Mouse (Mus musculus) stomach, postnatal 0 days (tissue): ENCODE measurements at regions not wholly inside any gene's neighbourhood (a gene's known extent, or its start where the extent isn't known, plus 50 kb on each side); places are given as distances from the start of the nearest gene placed in this dataset.

Experiments used
- CTCF ChIP-seq: IDR thresholded peaks from 2 replicates; pipeline ENCODE4 v1.5.1; 2016; ENCODE audit warnings: antibody characterized with exemption, low read depth, mild to moderate bottlenecking, moderate library complexity
- EP300 ChIP-seq: optimal IDR thresholded peaks from 2 replicates; pipeline ENCODE3; 2016; ENCODE audit warnings: antibody characterized with exemption

- no peak for TF ChIP-seq CTCF
- no peak for TF ChIP-seq EP300
These were observed 193.9 kb upstream of the Chrm3 start for GRCm38 (mm10) chr13:10554595-10554994.
